Mouse (Mus musculus) cerebellum, adult 2 months (tissue): Measurements from ENCODE around the gene Klhdc7b.

Experiments used
- CTCF ChIP-seq: fragments of 200-500 bp; IDR thresholded peaks from 2 replicates; pipeline ENCODE4 v1.5.1; 2011; ENCODE audit warnings: low read depth, mild to moderate bottlenecking, control low read depth, low read length, moderate library complexity, borderline replicate concordance; ENCODE audit not compliant: insufficient read depth
- POLR2A ChIP-seq: fragments of 200-500 bp; IDR thresholded peaks from 2 replicates; pipeline ENCODE4 v1.6.1; 2011; ENCODE audit warnings: low read length, control low read depth, borderline replicate concordance; ENCODE audit not compliant: insufficient read depth

- no peak for TF ChIP-seq CTCF
- TF ChIP-seq POLR2A = no peak
Measured at GRCm38 (mm10) chr15:89406691-89407090, 22.0 kb downstream of the Klhdc7b start.
